Mouse (Mus musculus): ENCODE results near the gene Fcgr1. TPM values are rescaled to one million over a fixed set of nuclear protein-coding genes. Genes with fewer than 3 reads are reported as not detected.

The Fcgr1 gene
- polyA plus RNA-seq, 1 experiment = not detected

DNA sequence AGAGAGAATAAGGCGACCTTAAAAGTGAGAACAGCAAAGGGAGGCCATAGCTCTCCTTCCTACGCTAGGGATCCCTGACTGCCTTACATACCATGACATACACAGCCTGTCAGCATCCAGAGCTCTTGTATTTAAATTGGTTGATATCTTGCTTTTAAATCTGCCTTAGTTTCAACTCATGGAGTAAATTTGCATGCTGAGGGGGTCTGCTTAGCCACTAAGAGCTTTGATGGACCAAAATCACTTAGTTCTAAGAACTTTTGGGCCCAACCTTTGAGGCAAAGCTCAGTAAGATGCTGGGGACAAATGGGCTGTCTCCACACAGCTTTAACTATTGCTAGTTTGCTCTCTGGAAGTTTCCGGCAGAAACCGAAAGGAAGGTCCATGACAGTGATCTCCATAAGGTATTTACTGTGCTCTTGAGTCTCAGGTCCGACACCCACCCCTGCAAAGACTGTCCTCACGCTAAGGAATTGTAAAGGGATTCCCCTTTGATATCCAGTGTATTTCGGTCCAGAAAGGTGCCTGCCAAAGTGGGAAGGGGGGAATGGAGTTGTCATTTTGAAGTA lies 56.4 kb downstream of the Fcgr1 start:
- Histone ChIP-seq H3K4me1 (ENCODE audit: control insufficient read depth, insufficient read depth, low read length) (no peaks in the 10 kb centered on the region), H3K27ac (ENCODE audit: insufficient read depth, low read length) (peak overlapping the region; percentile 96; the same call in 1 of the 2 replicates), H3K4me3 (ENCODE audit: low read depth, low read length) (peak overlapping the region; percentile 93), H3K9ac (ENCODE audit: low read depth, poor library complexity, severe bottlenecking) (peak overlapping the region; percentile 100), H3K9me3 (replicated peaks; ENCODE audit: control insufficient read depth, insufficient read depth, low read length, poor library complexity, severe bottlenecking) (no peaks in the 10 kb centered on the region), H3K27me3 (ENCODE audit: control insufficient read depth, insufficient read depth, low read length, poor library complexity, severe bottlenecking) (no peaks in the 10 kb centered on the region), H3K36me3 (ENCODE audit: control insufficient read depth, insufficient read depth, low read length, poor library complexity, severe bottlenecking) (peaks cover 2% of the 10 kb centered on the region; the same call in 1 of the 2 replicates)
- TF ChIP-seq POLR2A (IDR thresholded peaks at IDR 0.05; ENCODE audit: insufficient read depth, low read length) (no peak), CTCF (IDR thresholded peaks at IDR 0.05; ENCODE audit: low read depth, low read length) (no peak), EP300 (IDR thresholded peaks at IDR 0.05; ENCODE audit: insufficient read depth, low read depth, low read length) (no peak)

DNA sequence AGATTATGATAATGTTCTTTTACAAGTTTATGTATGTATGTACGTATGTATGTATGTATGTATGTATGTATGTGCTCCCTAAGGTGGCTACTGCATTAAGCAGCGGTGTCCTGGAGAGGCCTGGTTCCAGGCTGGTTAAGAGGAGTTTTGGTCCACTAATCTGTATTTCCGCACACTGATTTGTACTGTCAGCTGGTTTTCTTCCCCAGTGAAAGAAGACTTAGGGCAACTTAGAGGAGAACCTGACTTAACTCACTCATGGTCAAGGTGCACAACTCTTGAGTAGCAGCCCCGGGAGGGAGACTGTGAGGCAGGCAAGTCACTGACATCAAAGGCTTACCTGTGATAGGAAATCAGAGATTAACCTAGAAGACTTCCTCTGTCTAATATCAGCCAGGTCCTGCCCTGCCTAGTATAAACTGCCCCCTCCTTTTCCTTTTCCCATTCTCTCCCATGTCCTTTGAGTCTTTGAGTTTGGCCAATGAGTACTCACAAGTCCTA lies 56.9 kb downstream of the Fcgr1 start:
- Histone ChIP-seq H3K27me3 (ENCODE audit: control insufficient read depth, insufficient read depth, low read length, poor library complexity, severe bottlenecking) (no peaks in the 10 kb centered on the region), H3K36me3 (ENCODE audit: control insufficient read depth, insufficient read depth, low read length, poor library complexity, severe bottlenecking) (peaks cover 2% of the 10 kb centered on the region; the same call in 1 of the 2 replicates), H3K4me1 (ENCODE audit: control insufficient read depth, insufficient read depth, low read length) (no peaks in the 10 kb centered on the region), H3K4me3 (ENCODE audit: low read depth, low read length) (peak overlapping the region; percentile 93), H3K9me3 (replicated peaks; ENCODE audit: control insufficient read depth, insufficient read depth, low read length, poor library complexity, severe bottlenecking) (no peaks in the 10 kb centered on the region), H3K27ac (ENCODE audit: insufficient read depth, low read length) (no peak overlapping the region), H3K9ac (ENCODE audit: low read depth, poor library complexity, severe bottlenecking) (peak overlapping the region; percentile 100)
- no peak for TF ChIP-seq CTCF (IDR thresholded peaks at IDR 0.05; ENCODE audit: low read depth, low read length)
- TF ChIP-seq POLR2A (IDR thresholded peaks at IDR 0.05; ENCODE audit: insufficient read depth, low read length) = no peak
- no peak for TF ChIP-seq EP300 (IDR thresholded peaks at IDR 0.05; ENCODE audit: insufficient read depth, low read depth, low read length)

DNA sequence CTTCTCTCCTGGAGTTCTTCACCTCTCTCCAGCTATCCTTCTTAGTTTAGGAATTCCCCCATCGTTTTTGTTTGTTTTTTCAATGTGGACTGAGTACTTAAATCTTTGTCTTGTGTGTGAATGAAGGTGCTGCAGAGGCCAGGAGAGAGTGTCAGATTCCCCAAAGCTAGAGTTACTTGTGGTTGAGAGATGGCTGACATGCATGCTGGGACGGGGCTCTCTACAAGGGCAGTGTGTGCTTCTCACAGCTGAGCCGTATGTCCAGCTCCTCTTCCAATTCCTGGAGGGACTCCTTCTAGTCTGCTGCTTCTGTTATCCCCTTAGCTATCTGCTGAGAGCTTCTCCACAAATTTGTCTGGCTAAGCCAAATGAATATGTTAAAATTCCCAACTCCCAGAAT lies 57.9 kb downstream of the Fcgr1 start:
- Histone ChIP-seq H3K9ac (ENCODE audit: low read depth, poor library complexity, severe bottlenecking) (no peak overlapping the region), H3K36me3 (ENCODE audit: control insufficient read depth, insufficient read depth, low read length, poor library complexity, severe bottlenecking) (peaks cover 2% of the 10 kb centered on the region; the same call in 1 of the 2 replicates), H3K9me3 (replicated peaks; ENCODE audit: control insufficient read depth, insufficient read depth, low read length, poor library complexity, severe bottlenecking) (no peaks in the 10 kb centered on the region), H3K4me1 (ENCODE audit: control insufficient read depth, insufficient read depth, low read length) (no peaks in the 10 kb centered on the region), H3K27me3 (ENCODE audit: control insufficient read depth, insufficient read depth, low read length, poor library complexity, severe bottlenecking) (no peaks in the 10 kb centered on the region), H3K4me3 (ENCODE audit: low read depth, low read length) (no peak overlapping the region), H3K27ac (ENCODE audit: insufficient read depth, low read length) (no peak overlapping the region)
- TF ChIP-seq POLR2A (IDR thresholded peaks at IDR 0.05; ENCODE audit: insufficient read depth, low read length) (no peak), EP300 (IDR thresholded peaks at IDR 0.05; ENCODE audit: insufficient read depth, low read depth, low read length) (no peak), CTCF (IDR thresholded peaks at IDR 0.05; ENCODE audit: low read depth, low read length) (no peak)

DNA sequence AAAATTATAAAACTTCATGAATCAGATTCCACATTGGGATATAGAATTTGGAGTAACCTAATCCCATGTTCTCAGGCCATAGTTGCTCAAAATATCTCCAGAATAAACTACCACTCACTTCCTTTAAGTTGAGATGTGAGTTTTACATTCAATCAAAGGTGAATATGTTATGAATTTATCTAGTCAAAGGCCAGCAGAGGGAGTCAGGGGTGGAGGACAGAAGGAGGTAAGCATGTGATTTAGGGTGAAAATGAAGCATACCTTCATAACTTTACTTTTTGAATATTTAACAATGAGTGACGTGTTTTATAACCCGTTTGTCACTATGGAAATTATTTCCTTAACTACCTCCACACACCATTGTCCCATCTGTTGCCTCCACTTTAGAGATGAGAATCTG lies 58.9 kb downstream of the Fcgr1 start:
- Histone ChIP-seq H3K9ac (ENCODE audit: low read depth, poor library complexity, severe bottlenecking) (no peak overlapping the region), H3K36me3 (ENCODE audit: control insufficient read depth, insufficient read depth, low read length, poor library complexity, severe bottlenecking) (peaks cover 2% of the 10 kb centered on the region; the same call in 1 of the 2 replicates), H3K27me3 (ENCODE audit: control insufficient read depth, insufficient read depth, low read length, poor library complexity, severe bottlenecking) (no peaks in the 10 kb centered on the region), H3K4me1 (ENCODE audit: control insufficient read depth, insufficient read depth, low read length) (no peaks in the 10 kb centered on the region), H3K27ac (ENCODE audit: insufficient read depth, low read length) (no peak overlapping the region), H3K4me3 (ENCODE audit: low read depth, low read length) (no peak overlapping the region), H3K9me3 (replicated peaks; ENCODE audit: control insufficient read depth, insufficient read depth, low read length, poor library complexity, severe bottlenecking) (no peaks in the 10 kb centered on the region)
- no peak for TF ChIP-seq EP300 (IDR thresholded peaks at IDR 0.05; ENCODE audit: insufficient read depth, low read depth, low read length)
- TF ChIP-seq CTCF (IDR thresholded peaks at IDR 0.05; ENCODE audit: low read depth, low read length) = no peak
- no peak for TF ChIP-seq POLR2A (IDR thresholded peaks at IDR 0.05; ENCODE audit: insufficient read depth, low read length)

Other genes starting within 250 kb of the Fcgr1 start
- gene Vps45, start 235.5 kb downstream of the Fcgr1 start, polyA plus RNA-seq (2011; ENCODE audit: insufficient read depth, insufficient read length, low read depth, missing spikeins) = 12.6 and 14.2 TPM in 2 replicates
- gene Otud7b, start 189.4 kb downstream of the Fcgr1 start, polyA plus RNA-seq (2011; ENCODE audit: insufficient read depth, insufficient read length, low read depth, missing spikeins) = 42.5 and 42.7 TPM in 2 replicates
- 4.3 and 7.4 TPM in 2 replicates for gene Mtmr11, start 132.0 kb downstream of the Fcgr1 start, polyA plus RNA-seq (2011; ENCODE audit: insufficient read depth, insufficient read length, low read depth, missing spikeins)
- 81.7 and 90.5 TPM in 2 replicates for gene Sf3b4, start 121.6 kb downstream of the Fcgr1 start, polyA plus RNA-seq (2011; ENCODE audit: insufficient read depth, insufficient read length, low read depth, missing spikeins)
- gene Sv2a, start 112.8 kb downstream of the Fcgr1 start, polyA plus RNA-seq (2011; ENCODE audit: insufficient read depth, insufficient read length, low read depth, missing spikeins) = 4.5 and 4.9 TPM in 2 replicates
- 18.1 and 27.8 TPM in 2 replicates for gene Bola1, start 74.3 kb downstream of the Fcgr1 start, polyA plus RNA-seq (2011; ENCODE audit: insufficient read depth, insufficient read length, low read depth, missing spikeins)
- gene Hist2h2ab, start 74.1 kb downstream of the Fcgr1 start, polyA plus RNA-seq (2011; ENCODE audit: insufficient read depth, insufficient read length, low read depth, missing spikeins) = not detected in 2 replicates
- gene Hist2h2ac, start 73.1 kb downstream of the Fcgr1 start, polyA plus RNA-seq (2011; ENCODE audit: insufficient read depth, insufficient read length, low read depth, missing spikeins) = 2.5 and 4.3 TPM in 2 replicates
- gene Hist2h2be, start 72.8 kb downstream of the Fcgr1 start, polyA plus RNA-seq (2011; ENCODE audit: insufficient read depth, insufficient read length, low read depth, missing spikeins) = 1.3 and 2.0 TPM in 2 replicates
- gene Hist2h3c2, start 54.8 kb downstream of the Fcgr1 start, polyA plus RNA-seq (2011; ENCODE audit: insufficient read depth, insufficient read length, low read depth, missing spikeins) = 23.1 and 41.5 TPM in 2 replicates
- gene Hist2h2aa2, start 53.7 kb downstream of the Fcgr1 start, polyA plus RNA-seq (2011; ENCODE audit: insufficient read depth, insufficient read length, low read depth, missing spikeins) = 17.2 and 30.9 TPM in 2 replicates
- gene Hist2h2aa1, start 48.5 kb downstream of the Fcgr1 start, polyA plus RNA-seq (2011; ENCODE audit: insufficient read depth, insufficient read length, low read depth, missing spikeins) = not detected in 2 replicates
- gene Hist2h3c1, start 47.3 kb downstream of the Fcgr1 start, polyA plus RNA-seq (2011; ENCODE audit: insufficient read depth, insufficient read length, low read depth, missing spikeins) = 1.3 and 3.0 TPM in 2 replicates
- 3.6 and 4.0 TPM in 2 replicates for gene Hist2h4, start 30.7 kb downstream of the Fcgr1 start, polyA plus RNA-seq (2011; ENCODE audit: insufficient read depth, insufficient read length, low read depth, missing spikeins)
- 7.7 and 11.1 TPM in 2 replicates for gene Hist2h3b, start 25.3 kb downstream of the Fcgr1 start, polyA plus RNA-seq (2011; ENCODE audit: insufficient read depth, insufficient read length, low read depth, missing spikeins)
- 33.9 and 35.8 TPM in 2 replicates for gene Hist2h2bb, start 24.2 kb downstream of the Fcgr1 start, polyA plus RNA-seq (2011; ENCODE audit: insufficient read depth, insufficient read length, low read depth, missing spikeins)
- 4.6 TPM in 2 replicates for gene BC107364, start 158.3 kb upstream of the Fcgr1 start, polyA plus RNA-seq (2011; ENCODE audit: insufficient read depth, insufficient read length, low read depth, missing spikeins)
- 0.88 and 1.2 TPM in 2 replicates for gene Hfe2, start 231.2 kb upstream of the Fcgr1 start, polyA plus RNA-seq (2011; ENCODE audit: insufficient read depth, insufficient read length, low read depth, missing spikeins)